Mouse (Mus musculus): ENCODE measurements around the gene Slc25a34.
A peak's percentile ranks its signal among the peaks of the same experiment; 100 is the strongest.

Gene Slc25a34

GRCm38 (mm10) chr4:141643118-141643855, 19.7 kb upstream of the Slc25a34 start:
- peak; percentile 91 for DNase-seq

DNA sequence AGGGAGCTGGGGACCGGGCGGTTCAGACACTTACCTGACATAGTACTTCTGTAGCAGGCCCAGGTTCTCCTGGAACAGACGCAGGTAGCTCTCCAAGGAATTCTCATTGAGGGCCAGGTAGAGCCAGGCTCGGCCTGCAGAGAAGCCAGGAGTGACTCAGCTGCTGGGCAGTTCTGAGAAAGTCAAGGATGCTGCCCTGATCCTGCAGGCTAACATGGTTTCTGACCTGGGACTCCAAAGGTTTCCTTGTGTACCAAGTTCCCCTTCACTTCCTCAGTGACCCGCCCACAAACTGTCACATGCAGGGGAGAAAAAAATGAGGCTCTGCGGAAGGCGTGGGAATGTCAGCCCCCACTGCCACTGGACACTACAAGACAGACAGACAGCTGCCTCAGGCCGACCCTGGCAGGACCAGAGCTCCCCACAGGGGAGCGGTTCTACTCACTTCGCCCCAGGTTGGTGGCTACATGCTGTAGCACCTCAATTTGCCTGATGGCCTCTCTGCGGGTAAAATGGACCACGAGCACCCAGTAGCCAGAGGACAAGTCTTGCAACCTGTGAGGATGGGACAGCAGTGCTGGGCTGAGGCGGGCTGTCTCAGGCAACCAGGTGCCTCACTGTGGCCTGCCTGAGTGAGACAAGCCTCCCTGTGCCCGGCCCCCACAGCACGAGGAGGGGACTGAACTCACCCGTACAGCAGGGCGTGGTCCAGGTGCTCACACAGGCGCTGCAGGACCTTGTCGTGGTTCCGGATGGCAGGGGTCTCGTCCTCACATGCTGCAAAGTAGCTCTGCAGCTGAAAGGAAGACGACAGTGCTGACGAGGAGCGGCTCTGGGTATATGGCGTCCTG, 18.6 kb upstream of the Slc25a34 start:
- DNase-seq: peak; percentile 65 to 81

DNA sequence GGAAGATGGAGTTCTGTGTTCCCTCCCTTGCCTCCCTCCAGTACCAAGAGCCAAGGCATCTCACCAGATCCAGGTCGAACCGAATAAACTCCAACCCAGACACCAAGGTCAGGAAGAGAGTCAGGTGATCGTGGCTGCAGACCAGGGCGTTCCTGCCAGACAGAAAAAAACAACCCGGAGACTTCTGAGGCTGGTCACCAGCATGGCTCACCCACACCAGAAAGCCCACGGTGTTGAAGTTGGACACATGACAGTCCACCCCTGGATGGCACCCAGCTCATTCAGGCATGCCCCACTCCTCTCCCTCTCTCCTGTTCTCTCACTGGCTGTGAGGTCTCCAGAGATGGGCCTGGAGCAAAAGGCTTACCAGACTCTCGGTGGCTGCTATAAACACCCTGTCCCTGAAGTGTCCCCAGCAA, 17.7 kb upstream of the Slc25a34 start:
- peak; percentile 80 to 92 for DNase-seq

- peak; percentile 43 to 65 for DNase-seq
Observed at GRCm38 (mm10) chr4:141639474-141639873, 15.9 kb upstream of the Slc25a34 start.

DNA sequence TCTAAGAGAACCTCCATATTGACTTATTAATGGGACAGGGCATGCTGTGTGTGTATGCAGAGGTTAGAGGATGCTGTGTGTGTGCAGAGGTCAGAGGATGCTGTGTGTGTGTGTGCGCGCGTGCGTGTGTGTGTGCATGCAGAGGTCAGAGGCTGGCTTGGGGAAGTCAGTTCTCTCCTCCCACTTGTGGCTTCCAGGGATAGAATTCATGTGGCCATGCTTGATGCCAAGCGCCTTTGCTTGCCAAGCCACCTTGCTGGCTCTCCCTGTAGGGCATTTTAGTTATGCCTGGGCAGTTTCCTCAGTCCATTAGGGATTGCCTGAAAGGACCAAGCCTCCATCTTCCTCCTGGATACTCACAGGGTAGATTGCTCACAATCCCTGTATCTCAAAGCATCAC, 13.1 kb upstream of the Slc25a34 start:
- DNase-seq: peak; percentile 69 to 82

DNA sequence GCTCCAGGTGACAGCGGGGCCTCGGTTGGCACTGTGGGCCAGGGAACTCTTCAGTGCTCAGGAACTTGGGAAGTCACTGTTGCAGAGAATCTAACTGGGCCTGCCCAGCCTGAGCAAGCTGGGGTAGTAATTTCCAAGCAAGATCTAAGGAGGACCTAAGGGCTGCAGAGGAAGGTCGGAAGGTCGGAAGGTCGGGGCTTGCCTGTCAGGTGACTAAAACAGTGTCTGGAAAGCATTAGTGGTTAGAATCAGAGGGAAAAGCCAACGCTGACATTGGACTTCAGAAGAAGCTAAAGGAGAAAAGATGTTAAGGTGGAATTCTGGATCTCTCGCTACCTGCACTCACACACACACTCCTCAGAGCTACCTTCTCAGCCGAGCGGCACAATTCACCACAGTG, 12.4 kb upstream of the Slc25a34 start:
- no peak for DNase-seq

- DNase-seq: peak in 1 of 2 experiments; percentile 58
Observed at GRCm38 (mm10) chr4:141632111-141632873, 8.7 kb upstream of the Slc25a34 start.

DNA sequence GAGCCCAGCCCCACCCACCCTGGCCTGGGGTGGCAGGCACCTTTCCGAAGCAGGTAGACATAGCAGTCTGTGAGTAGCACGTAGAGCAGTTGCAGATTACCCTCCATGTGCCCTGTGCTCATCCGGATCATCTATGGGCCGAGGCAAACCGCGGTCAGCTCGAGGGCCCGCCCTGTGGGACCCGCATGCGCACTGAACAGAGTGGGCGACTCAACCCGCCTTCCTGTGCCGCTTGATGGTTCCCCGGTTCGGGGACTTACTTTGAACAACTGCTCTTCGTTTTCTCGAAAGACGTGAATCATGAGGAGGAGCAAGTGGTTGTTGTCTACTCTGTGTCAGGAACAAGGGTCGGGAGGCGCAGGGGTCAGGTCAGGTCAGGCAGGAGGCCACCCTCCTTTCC, 7.6 kb upstream of the Slc25a34 start:
- peak in 1 of 2 experiments; percentile 40 for DNase-seq

DNA sequence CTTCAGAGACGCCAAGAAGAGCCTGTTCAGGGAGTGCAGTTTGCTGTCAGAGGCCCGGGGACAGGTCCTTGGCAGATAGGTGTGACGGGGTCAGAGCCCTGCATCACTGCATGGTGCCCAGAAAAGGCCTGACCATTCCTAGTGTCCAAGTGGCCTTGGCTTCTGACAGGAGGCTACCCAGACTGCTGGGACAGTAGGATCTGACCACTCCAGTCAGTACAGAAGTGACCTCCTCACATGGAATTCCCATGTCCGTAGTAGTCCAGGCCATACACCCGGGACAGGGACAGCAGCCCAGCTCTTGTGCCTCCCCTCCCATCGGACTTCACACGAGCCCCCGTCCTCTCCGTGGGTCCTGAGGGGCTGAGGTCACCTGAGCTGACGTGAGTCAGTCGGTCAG, 6.4 kb upstream of the Slc25a34 start:
- peak in 1 of 2 experiments; percentile 38 for DNase-seq

DNA sequence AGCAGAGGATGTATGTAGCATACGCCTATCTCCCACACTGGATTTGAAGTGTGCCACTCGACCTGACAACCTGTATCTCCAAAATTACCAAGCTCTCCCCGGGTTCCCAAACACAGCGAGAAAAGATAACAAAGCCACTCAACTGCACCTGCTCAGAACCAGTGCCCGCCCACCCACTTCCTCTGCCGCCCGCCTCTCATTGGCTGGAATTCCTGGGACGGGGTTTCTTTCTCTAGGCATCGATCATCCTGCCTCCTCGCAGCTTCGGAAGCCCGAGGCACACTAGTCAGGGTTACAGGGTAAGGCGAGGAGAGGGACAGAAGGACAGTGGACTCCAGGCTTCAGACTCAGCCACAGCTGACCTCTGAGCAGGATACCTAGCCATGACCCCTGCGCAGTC, 5.0 kb upstream of the Slc25a34 start:
- DNase-seq: peak in 1 of 2 experiments; percentile 40

- DNase-seq: no peak
Observed at GRCm38 (mm10) chr4:141627502-141627901, 3.9 kb upstream of the Slc25a34 start.

DNA sequence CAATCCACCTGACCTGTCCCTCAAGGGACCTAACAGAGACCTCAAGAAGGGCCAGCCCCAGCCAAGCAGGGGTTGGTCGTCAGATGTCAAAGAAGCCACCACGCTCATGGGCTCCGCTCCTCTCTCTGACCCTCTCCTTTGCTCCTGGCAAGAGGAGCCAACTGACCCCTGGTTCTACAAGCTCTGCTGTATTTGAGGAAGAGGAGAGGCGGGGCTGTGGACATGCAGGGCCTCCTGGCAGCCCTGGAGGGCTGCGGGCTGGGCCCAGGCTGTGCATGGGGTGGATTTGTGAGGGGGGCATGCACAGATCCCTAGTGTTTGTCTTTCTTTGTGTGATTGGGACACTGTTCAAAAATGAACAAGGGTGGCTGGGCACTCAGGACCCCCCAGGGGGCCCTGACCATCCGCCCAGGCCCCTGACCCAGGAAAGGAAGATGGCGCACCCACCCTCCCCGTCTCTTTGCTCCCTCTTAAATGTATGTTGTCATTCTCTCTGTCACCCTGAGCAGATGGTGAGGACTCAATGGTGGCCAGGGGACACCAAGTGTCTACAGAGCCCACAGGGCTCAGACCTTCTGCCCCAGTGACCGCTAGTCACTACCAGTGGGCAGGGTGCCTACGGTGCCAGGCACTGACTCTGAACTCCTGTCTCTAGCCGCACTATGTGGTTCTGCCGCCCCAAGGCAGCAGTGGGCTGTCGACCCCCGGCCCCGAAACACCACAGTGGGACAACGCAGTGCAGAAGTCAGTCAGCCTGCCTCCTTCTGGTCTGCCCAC, 2.3 kb upstream of the Slc25a34 start:
- DNase-seq: no peak

DNA sequence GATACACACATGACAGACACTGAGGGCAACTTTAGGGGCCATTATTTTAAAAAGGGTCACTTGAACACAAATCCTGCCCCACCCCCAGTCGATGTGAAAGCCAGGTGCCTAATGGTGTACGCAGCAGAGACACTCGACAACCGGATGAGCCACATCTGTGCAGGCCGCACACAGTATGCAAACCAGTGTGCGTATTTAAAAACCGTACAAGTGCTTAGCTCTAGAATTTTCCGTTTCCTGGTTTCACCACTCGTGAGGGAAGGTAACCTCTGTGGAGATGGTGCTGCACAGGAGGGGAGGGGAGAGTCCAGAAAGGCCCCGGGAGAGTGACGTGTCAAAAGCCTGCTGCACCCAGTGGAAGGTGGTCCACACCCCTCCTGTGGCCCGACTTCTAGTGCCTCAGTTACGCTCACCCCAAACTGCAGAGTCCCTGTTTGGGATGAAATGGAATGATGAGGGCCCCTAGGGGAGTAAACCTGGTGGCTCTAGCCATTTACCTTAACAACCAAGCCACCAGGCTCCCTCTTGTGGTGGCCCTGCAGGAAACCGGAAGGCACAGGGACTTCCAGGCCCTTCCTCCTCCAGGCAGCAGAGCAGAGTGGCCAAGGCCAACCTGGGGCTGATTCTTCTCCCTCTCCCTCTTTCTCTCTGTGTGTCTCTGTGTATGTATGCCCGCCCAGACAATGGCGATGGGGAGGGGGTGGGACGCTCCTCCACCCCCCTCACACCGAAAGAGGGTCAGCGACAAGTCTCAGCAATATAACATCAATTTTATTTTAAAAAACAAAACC, 1.6 kb upstream of the Slc25a34 start:
- DNase-seq: peak; percentile 70 to 80

DNA sequence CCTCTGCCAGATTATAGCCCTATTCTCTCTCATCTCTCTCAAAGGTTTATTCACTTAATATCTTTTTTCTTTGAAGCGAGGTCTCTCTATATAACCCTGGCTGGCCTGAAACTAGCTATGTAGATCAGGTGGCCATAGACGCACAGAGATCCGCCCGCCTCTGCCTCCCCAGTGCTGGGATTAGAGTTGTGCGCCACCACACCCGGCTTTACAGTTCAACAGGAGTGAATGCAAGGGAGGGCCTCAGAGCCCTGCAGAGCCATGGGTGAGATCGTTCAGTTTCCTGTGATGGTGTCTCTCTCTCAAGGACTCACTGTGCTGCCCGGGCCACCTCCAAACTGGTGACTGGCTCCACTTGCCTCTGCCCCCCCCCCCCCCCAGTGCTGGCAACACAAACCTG, 513 bp upstream of the Slc25a34 start:
- no peak for DNase-seq

DNA sequence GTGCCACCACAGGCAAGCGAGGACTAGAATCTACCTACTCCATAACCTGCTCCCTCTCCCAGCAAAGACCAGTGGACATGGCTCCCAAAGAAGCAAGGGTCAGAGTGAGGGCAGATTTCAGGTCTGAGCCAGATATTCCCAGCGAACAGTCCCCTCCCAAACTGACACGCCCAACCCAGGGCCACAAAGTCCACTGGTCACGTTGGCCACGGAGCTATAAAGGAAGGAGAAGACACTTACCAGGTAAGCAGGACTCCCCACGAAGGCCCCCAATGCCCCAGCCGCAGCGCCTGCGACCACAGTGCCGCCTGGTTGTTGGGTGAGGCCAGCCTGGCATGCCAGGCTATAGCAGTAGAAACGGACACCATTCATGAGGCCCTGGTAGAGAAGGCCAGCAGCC, 584 bp downstream of the Slc25a34 start:
- peak; percentile 78 to 91 for DNase-seq

GRCm38 (mm10) chr4:141622580-141622979, 1.0 kb downstream of the Slc25a34 start:
- no peak for DNase-seq

DNA sequence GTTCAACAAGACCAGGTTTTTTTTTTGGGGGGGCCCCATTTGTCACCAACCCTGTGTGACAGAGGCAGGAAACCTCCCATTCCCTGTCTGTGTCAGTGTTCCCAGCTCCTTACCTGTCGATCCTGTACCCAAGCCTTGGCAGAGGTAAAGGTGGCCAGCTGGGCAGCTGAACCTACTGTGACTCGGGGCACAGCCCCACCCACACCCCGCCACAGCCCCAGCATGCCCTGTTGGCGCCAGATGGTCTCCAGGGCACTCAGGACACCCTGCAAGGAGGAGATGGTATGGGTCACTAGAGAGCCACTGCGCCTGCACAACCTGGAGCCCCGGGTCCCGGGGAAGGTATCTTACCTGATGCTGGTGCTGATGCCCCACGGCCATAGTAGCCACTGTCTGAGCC, 1.5 kb downstream of the Slc25a34 start:
- peak in 1 of 2 experiments; percentile 77 for DNase-seq

DNA sequence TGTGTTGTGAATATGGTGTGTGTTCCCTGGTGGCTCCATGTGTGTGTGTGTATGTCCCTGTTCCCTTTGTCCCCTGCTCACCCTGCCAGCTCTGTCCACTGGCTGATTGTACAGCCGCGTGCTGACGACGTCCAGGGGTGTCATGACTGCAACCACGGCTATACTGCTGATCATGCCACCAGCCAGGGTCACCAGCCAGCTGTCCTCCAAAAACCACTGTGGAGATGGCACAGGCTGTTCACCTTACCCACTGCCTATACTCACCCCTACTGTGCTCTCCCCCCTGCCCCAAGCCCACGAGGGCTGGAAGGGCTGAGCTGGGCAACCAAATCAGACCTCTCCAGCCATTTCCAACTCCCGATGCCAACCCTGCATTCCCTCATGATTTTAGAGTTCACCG, 2.3 kb downstream of the Slc25a34 start:
- no peak for DNase-seq

DNA sequence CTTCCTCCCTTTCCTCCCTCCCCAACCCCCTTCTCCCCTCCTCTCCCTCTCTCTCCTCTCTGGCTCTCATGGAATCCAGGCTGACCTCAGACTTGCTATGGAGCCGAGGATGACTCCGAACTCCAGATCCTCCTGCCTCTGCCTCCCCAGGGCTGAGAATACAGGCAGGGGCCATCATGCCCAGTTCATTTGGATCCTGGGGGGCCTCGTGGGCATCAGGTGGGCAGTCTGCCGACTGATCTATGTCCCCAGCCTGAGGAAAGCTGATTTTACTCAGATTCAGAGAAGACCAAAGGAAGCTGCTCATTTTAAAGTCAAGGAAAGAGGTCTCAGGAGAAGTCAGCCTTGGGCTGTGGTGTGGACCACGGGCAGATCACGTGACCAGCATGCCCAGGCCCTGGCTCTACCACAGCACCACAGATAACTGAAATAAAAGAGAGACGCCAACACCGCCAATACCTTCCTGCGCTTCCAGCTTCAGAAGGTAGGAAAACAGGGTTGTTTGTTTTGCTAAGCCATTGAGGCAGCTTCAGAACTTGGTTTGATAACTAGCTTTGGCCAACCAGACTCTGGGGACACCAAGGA, 4.2 kb downstream of the Slc25a34 start:
- DNase-seq: no peak

- peak; percentile 70 to 75 for DNase-seq
Observed at GRCm38 (mm10) chr4:141618565-141619243, 4.9 kb downstream of the Slc25a34 start, which contains the start of gene Tmem82. TSS of gene Tmem82 (minus strand) at chr4:141618633.
